ENCODE assay signal across 8 mouse cellular contexts in genomic region chr19:25622291-25623251, GRCm38 (mm10). TPM values are rescaled to one million over a fixed set of nuclear protein-coding genes. Genes with fewer than 3 reads are reported as not detected.
DNase-seq lines count a peak whose midpoint lies in the region; ATAC-seq and TF ChIP-seq lines count a peak whose summit lies in the region.

No protein-coding gene starts in this region.

- H3K4me1 ChIP-seq in intestine, postnatal 0 days (replicated peaks; ENCODE audit: control insufficient read depth, insufficient read depth, low read length): no peaks in the 10 kb centered on the region
- peaks cover 4% of the 10 kb centered on the region for H3K4me1 ChIP-seq in limb, embryonic 12.5 days (replicated peaks)
- H3K4me1 ChIP-seq in midbrain, embryonic 11.5 days (ENCODE audit: control insufficient read depth, insufficient read depth, low read length): no peaks in the 10 kb centered on the region

- H3K4me2 ChIP-seq in intestine, postnatal 0 days (replicated peaks; ENCODE audit: low read depth): peak overlapping the region; percentile 41
- peak overlapping the region; percentile 57 for H3K4me2 ChIP-seq in limb, embryonic 12.5 days
- peak overlapping the region; percentile 38 for H3K4me2 ChIP-seq in midbrain, embryonic 11.5 days

- H3K9ac ChIP-seq in intestine, postnatal 0 days (ENCODE audit: low read depth, low read length): no peak overlapping the region
- H3K9ac ChIP-seq in limb, embryonic 12.5 days (replicated peaks): no peak overlapping the region; the same call in 1 of the 2 replicates
- H3K9ac ChIP-seq in midbrain, embryonic 11.5 days (ENCODE audit: low read length): no peak overlapping the region

- H3K9me3 ChIP-seq in intestine, postnatal 0 days (ENCODE audit: control insufficient read depth): no peaks in the 10 kb centered on the region
- no peaks in the 10 kb centered on the region for H3K9me3 ChIP-seq in limb, embryonic 12.5 days
- H3K9me3 ChIP-seq in midbrain, embryonic 11.5 days (ENCODE audit: control insufficient read depth, low read length): no peaks in the 10 kb centered on the region

- TF ChIP-seq CTCF in intestine, postnatal 0 days (IDR thresholded peaks at IDR 0.05; ENCODE audit: low read depth): peak; percentile 88

- peak; percentile 93 for ATAC-seq in granulocyte monocyte progenitor cell, adult 5-6 weeks (replicated peaks; ENCODE audit: poor library complexity, severe bottlenecking)
- peak; percentile 47; the same call in 1 of the 2 replicates for ATAC-seq in intestine, postnatal 0 days
- no peak; the same call in 1 of the 2 replicates for ATAC-seq in limb, embryonic 12.5 days (ENCODE audit: insufficient number of reproducible peaks, insufficient read depth, low FRiP score, low TSS enrichment, low read depth)
- ATAC-seq in midbrain, embryonic 11.5 days (ENCODE audit: low FRiP score): peak; percentile 86

- peak; percentile 68 for DNase-seq in adrenal gland, adult 2 months
- DNase-seq in embryo, embryonic 10.5 days (ENCODE audit: low spot score): peak; percentile 84
- DNase-seq in midbrain, embryonic 11.5 days (ENCODE audit: low spot score, missing footprints): peak; percentile 98
- peak; percentile 28 for DNase-seq in skeletal muscle tissue, adult 2 months (ENCODE audit: low read depth, low spot score)
- no peak for DNase-seq in T-cell, adult 2 months (ENCODE audit: low spot score)

- H3K27me3 ChIP-seq in intestine, postnatal 0 days (replicated peaks; ENCODE audit: control insufficient read depth, insufficient read depth, low read length): peaks cover 80% of the 10 kb centered on the region
- peaks cover 96% of the 10 kb centered on the region for H3K27me3 ChIP-seq in limb, embryonic 12.5 days
- peaks cover 64% of the 10 kb centered on the region for H3K27me3 ChIP-seq in midbrain, embryonic 11.5 days (ENCODE audit: control insufficient read depth, insufficient read depth, low read length)

- H3K36me3 ChIP-seq in intestine, postnatal 0 days (ENCODE audit: control insufficient read depth, insufficient read depth): no peaks in the 10 kb centered on the region
- no peaks in the 10 kb centered on the region for H3K36me3 ChIP-seq in limb, embryonic 12.5 days
- H3K36me3 ChIP-seq in midbrain, embryonic 11.5 days (ENCODE audit: control insufficient read depth, insufficient read depth, low read length): no peaks in the 10 kb centered on the region

- 37% methylated on average over 54 of the region's 54 CpGs for WGBS in intestine, postnatal 0 days
- 30% methylated on average over 54 of the region's 54 CpGs for WGBS in limb, embryonic 12.5 days
- 31% methylated on average over 54 of the region's 54 CpGs for WGBS in midbrain, embryonic 11.5 days

- no peak overlapping the region for H3K4me3 ChIP-seq in intestine, postnatal 0 days (ENCODE audit: low read depth, low read length)
- H3K4me3 ChIP-seq in limb, embryonic 12.5 days (replicated peaks): peak overlapping the region; percentile 33
- H3K4me3 ChIP-seq in midbrain, embryonic 11.5 days (ENCODE audit: low read depth, low read length): peak overlapping the region; percentile 3; the same call in 1 of the 2 replicates

- H3K27ac ChIP-seq in intestine, postnatal 0 days (ENCODE audit: low read depth, low read length): no peak overlapping the region
- H3K27ac ChIP-seq in limb, embryonic 12.5 days: no peak overlapping the region
- no peak overlapping the region for H3K27ac ChIP-seq in midbrain, embryonic 11.5 days (ENCODE audit: low read depth, low read length)

RNA-seq across cellular contexts. Expression of gene Dmrt3, which starts 12.5 kb away (rescaled TPM):
- not detected for total RNA-seq in adrenal gland, adult 2 months (2021)
- polyA plus RNA-seq in adrenal gland, adult 2 months (2012; rRNA removed): not detected in 2 replicates
- total RNA-seq in granulocyte monocyte progenitor cell, adult 5-6 weeks (2014; fragmentation: Nextera tagmentation): not detected in 2 replicates
- total RNA-seq in granulocyte monocyte progenitor cell, adult 5-6 weeks (2017): not detected in 2 replicates
- 0.08 TPM in 1 of 2 replicates, not detected in the other for polyA plus RNA-seq in intestine, postnatal 0 days (2015; fragmentation: Nextera tagmentation; extraction: Ambion mirVana)
- 0.46 and 0.96 TPM in 2 replicates for polyA plus RNA-seq in limb, embryonic 12.5 days (2016; fragmentation: Nextera tagmentation; extraction: Ambion mirVana)
- 0.43 and 1.3 TPM in 2 replicates for polyA plus RNA-seq in midbrain, embryonic 11.5 days (2014; fragmentation: Nextera tagmentation; extraction: Ambion mirVana)

RNA-seq across cellular contexts. Expression of gene Dmrt2, which starts 49.6 kb away (rescaled TPM):
- 10 to 100 TPM in 1 of 2 experiments, 1 to 10 TPM in 1; 2.5 to 11.1 TPM for total RNA-seq in adrenal gland, adult 2 months (2021)
- polyA plus RNA-seq in adrenal gland, adult 2 months (2012; rRNA removed): 4.3 and 8.2 TPM in 2 replicates
- 0.82 TPM in 1 of 2 replicates, not detected in the other for total RNA-seq in granulocyte monocyte progenitor cell, adult 5-6 weeks (2014; fragmentation: Nextera tagmentation)
- not detected in 2 replicates for total RNA-seq in granulocyte monocyte progenitor cell, adult 5-6 weeks (2017)
- 0.07 and 0.16 TPM in 2 replicates for polyA plus RNA-seq in intestine, postnatal 0 days (2015; fragmentation: Nextera tagmentation; extraction: Ambion mirVana)
- polyA plus RNA-seq in limb, embryonic 12.5 days (2016; fragmentation: Nextera tagmentation; extraction: Ambion mirVana): 14.2 and 20.7 TPM in 2 replicates
- 0.20 TPM in 1 of 2 replicates, not detected in the other for polyA plus RNA-seq in midbrain, embryonic 11.5 days (2014; fragmentation: Nextera tagmentation; extraction: Ambion mirVana)
